Mouse (Mus musculus): ENCODE data around the gene Axin1.
"Not testable (repeated sequence)": the region's sequence is repeated elsewhere in the genome, so short reads cannot be mapped to it uniquely, and the experiment has no call there.

Gene Axin1

GRCm38 (mm10) chr17:26138239-26138836, at the start of gene Axin1:
TSS of gene Axin1 (plus strand) at chr17:26138688.
- peak; percentile 96 to 98 for DNase-seq (ENCODE audit: low spot score in 2 of 2)

- DNase-seq (ENCODE audit: low spot score in 2 of 2) = peak; percentile 91 to 92
These were observed 48.4 kb upstream of the Axin1 start, which contains the start of gene Decr2 for GRCm38 (mm10) chr17:26089905-26090632. TSS of gene Decr2 (minus strand) at chr17:26090337.

- no peak for DNase-seq (ENCODE audit: low spot score in 2 of 2)
These were observed 43.9 kb upstream of the Axin1 start for GRCm38 (mm10) chr17:26094531-26095110.

GRCm38 (mm10) chr17:26095121-26095740, 43.3 kb upstream of the Axin1 start, which contains the start of gene Nme4:
TSS of gene Nme4 (minus strand) at chr17:26095602.
- peak; percentile 72 to 74 for DNase-seq (ENCODE audit: low spot score in 2 of 2)

GRCm38 (mm10) chr17:26098461-26098860, 40.0 kb upstream of the Axin1 start:
- DNase-seq (ENCODE audit: low spot score in 2 of 2) = no peak

GRCm38 (mm10) chr17:26099316-26099715, 39.2 kb upstream of the Axin1 start:
- not testable (repeated sequence) for DNase-seq (ENCODE audit: low spot score in 2 of 2)

- DNase-seq (ENCODE audit: low spot score in 2 of 2) = no peak
These were observed 38.3 kb upstream of the Axin1 start for GRCm38 (mm10) chr17:26100166-26100565.

- no peak for DNase-seq (ENCODE audit: low spot score in 2 of 2)
These were observed 37.0 kb upstream of the Axin1 start for GRCm38 (mm10) chr17:26101478-26101877.

- DNase-seq (ENCODE audit: low spot score in 2 of 2) = no peak
These were observed 32.9 kb upstream of the Axin1 start for GRCm38 (mm10) chr17:26105619-26106018.

GRCm38 (mm10) chr17:26110156-26110555, 28.3 kb upstream of the Axin1 start:
- DNase-seq (ENCODE audit: low spot score in 2 of 2) = no peak

GRCm38 (mm10) chr17:26111024-26111423, 27.5 kb upstream of the Axin1 start:
- no peak for DNase-seq (ENCODE audit: low spot score in 2 of 2)

- no peak for DNase-seq (ENCODE audit: low spot score in 2 of 2)
These were observed 26.8 kb upstream of the Axin1 start for GRCm38 (mm10) chr17:26111722-26112121.

- DNase-seq (ENCODE audit: low spot score in 2 of 2) = no peak
These were observed 25.7 kb upstream of the Axin1 start for GRCm38 (mm10) chr17:26112751-26113150.

GRCm38 (mm10) chr17:26113181-26113948, 25.1 kb upstream of the Axin1 start, which contains the start of gene Tmem8:
TSS of gene Tmem8 (plus strand) at chr17:26113299.
- peak; percentile 76 to 77 for DNase-seq (ENCODE audit: low spot score in 2 of 2)

GRCm38 (mm10) chr17:26114061-26114460, 24.4 kb upstream of the Axin1 start:
- DNase-seq (ENCODE audit: low spot score in 2 of 2) = no peak

- DNase-seq (ENCODE audit: low spot score in 2 of 2) = not testable (repeated sequence)
These were observed 24.0 kb upstream of the Axin1 start for GRCm38 (mm10) chr17:26114461-26114860.

- DNase-seq (ENCODE audit: low spot score in 2 of 2) = no peak
These were observed 23.1 kb upstream of the Axin1 start for GRCm38 (mm10) chr17:26115205-26115898.

- no peak for DNase-seq (ENCODE audit: low spot score in 2 of 2)
These were observed 22.5 kb upstream of the Axin1 start for GRCm38 (mm10) chr17:26115956-26116487.

- DNase-seq (ENCODE audit: low spot score in 2 of 2) = no peak
These were observed 21.8 kb upstream of the Axin1 start for GRCm38 (mm10) chr17:26116503-26117258.
